Mouse (Mus musculus) neural tube, embryonic 11.5 days (tissue): ENCODE results near the gene Try4. TPM values are rescaled to one million over a fixed set of nuclear protein-coding genes. Genes with fewer than 3 reads are reported as not detected.

Experiments
- polyA plus RNA-seq: library from polyadenylated mRNA; unstranded; fragments of >200 nt; fragmentation: Nextera tagmentation; extraction: Ambion mirVana; gene quantifications from 2 replicates; pipeline ENCODE4 v1.2.1, GENCODE M21; 2014

Gene Try4
- polyA plus RNA-seq, 1 experiment from 2014 or later: not detected

Other genes starting within 250 kb of the Try4 start
- 0.40 TPM in 1 of 2 replicates, not detected in the other for gene Try5, start 14.6 kb downstream of the Try4 start, polyA plus RNA-seq
- gene Try10, start 51.8 kb downstream of the Try4 start, polyA plus RNA-seq: not detected in 2 replicates
- gene Prss3, start 75.4 kb downstream of the Try4 start, polyA plus RNA-seq: not detected in 2 replicates
- gene Gm5771, start 90.1 kb downstream of the Try4 start, polyA plus RNA-seq: not detected in 2 replicates
- not detected in 2 replicates for gene Gm10334, start 143.9 kb downstream of the Try4 start, polyA plus RNA-seq
- gene Prss1, start 156.7 kb downstream of the Try4 start, polyA plus RNA-seq: not detected in 2 replicates
- not detected in 2 replicates for gene Prss2, start 219.5 kb downstream of the Try4 start, polyA plus RNA-seq